Mouse (Mus musculus): Measurements from ENCODE around the gene Erp29.

Erp29 gene

DNA sequence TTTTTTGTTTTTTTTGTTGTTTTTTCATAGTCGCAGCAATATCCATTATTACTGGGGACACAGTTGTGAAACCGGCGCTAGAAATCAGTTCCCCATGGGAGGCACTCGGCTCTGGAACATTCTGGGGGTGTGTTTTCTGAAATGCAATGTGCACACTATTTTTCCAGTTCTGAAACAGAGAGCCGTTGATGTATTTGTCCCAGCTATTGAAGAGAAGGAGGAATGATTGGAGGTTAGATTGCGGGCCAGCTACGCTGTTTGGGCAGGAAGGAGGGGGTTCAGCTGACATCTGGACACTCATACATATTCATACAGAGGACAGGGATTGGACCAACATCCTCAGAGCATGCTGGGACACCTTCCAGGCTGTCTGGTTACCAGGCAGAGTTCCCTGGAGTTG is 63.2 kb downstream of the Erp29 start:
- DNase-seq (ENCODE audit: low spot score in 2 of 2) = peak in 1 of 2 experiments; percentile 54

DNA sequence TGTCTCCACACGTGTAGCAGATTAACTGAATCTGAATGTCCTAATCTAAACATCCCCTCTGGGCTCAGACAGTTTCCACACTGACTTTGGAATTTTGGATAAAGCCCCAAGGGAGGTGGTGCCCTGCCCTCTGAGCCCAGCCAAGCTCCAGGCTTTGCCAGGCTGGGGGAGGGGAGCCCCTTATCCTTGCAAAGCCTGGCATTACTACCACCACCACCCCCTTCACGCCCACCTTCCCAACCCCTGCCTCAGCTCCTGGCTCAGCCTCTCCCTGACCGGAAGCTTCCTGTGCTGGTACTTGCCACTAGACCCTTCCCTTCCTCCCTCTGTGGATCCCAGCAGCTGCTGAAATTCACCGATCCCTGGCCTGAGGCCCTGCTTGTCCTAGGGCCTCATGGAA is 65.2 kb downstream of the Erp29 start:
- DNase-seq (ENCODE audit: low spot score in 2 of 2) = no peak

DNA sequence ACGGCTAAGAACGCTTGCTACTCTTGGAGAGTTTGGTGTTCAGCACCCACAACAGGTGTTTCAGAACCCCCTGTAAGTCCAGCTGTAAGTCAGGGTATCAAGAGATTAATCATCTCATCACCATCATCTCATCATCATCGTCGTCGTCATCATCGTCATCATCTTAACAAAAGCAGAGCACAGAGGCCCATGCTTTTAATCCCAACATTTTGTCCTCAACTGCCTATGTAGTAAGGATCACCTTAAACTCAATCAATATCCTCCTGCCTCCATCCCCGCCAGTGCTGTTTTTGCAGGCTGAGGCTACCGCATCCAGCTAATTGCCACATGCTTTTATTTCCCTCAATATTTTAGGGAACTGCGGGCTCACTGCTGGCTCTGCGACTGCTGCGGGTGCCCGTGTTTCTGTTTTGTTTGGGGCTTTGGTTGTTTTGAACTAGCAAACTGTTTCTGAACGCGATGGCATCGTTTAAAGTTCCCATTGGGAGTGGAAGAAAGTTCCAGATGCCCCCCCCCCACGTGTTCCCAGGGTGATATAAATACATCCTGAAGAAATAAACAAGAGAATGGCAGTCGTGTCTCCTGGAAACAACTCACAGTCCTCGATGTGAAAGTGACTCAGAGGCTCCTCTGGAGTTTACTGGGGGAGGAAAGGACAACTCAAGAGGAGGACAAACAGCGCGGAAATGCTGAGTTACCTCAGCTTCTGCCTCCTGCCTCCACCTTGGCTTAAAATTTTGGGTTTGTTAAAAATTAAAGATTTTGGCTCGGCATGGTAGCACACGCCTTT is 66.0 kb downstream of the Erp29 start:
- peak in 1 of 2 experiments; percentile 53 for DNase-seq (ENCODE audit: low spot score in 2 of 2)

DNA sequence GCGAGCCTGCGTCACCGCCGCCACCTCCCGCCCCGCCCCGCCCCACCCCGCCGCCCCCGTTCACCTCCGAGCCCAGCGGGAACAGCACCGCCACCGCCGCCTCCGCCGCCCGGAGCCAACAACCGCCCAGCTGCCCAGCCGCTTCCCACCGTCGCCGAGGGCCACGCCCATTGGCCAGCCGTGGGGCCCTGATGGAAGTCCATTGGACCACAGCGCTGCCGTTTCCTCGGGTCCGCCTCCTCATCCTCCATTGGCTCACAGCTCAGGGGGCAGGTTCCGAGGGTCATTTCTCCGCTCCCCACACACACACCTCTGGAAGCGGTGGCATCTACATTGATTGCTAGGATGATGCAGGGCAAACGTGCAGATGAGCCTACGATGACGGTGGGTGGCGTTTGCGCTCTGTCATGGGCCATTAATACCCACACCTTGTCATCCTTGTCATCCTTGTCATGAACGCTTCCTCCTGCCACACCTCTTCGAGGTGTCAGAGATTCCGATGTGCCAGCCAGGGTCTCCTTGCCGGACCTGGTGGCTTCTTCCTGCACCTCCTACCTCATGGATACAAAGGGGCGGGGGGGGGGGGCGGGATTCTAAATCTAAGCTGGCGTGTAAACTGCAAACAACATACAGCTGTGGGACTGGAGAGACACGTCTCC is 66.7 kb downstream of the Erp29 start, which contains the start of gene Trafd1:
Trafd1 (minus strand) TSS at position 172 of the 659 bp plus-strand sequence.
- DNase-seq (ENCODE audit: low spot score in 2 of 2) = peak; percentile 82 to 95

DNA sequence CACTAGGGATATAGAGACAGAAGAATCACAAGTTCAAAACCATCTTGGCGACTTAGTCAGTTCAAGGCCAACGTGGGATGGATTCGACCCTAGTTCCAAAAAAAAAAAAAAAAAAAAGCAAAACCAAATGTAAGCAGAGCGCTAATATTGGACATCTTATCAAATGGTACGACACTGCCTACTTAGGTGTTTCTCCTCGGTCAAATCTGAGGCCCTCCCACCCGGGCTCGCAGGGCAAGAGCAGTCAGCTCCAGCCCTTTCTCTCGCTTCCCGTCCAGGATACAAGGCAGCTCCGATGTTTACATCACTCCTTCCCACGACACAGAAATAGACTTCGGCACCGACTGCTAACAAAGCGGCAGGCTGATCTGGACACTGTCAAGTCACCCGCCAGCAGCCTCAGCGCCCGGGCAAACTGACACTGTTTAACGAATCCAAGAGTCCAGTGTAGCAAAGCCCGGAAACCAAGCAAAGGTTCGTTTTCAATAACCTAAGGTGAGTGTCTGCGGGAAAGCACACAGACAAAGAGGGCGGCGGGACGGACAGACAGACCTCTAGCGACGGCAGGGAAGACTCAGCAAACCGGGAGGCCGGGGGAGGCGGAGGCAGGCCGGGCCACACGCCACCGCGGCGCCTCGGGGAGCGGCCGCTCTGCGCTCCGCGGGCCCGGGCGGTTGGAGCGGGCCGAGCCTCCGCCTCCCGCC is 67.4 kb downstream of the Erp29 start:
- peak in 1 of 2 experiments; percentile 67 for DNase-seq (ENCODE audit: low spot score in 2 of 2)

DNA sequence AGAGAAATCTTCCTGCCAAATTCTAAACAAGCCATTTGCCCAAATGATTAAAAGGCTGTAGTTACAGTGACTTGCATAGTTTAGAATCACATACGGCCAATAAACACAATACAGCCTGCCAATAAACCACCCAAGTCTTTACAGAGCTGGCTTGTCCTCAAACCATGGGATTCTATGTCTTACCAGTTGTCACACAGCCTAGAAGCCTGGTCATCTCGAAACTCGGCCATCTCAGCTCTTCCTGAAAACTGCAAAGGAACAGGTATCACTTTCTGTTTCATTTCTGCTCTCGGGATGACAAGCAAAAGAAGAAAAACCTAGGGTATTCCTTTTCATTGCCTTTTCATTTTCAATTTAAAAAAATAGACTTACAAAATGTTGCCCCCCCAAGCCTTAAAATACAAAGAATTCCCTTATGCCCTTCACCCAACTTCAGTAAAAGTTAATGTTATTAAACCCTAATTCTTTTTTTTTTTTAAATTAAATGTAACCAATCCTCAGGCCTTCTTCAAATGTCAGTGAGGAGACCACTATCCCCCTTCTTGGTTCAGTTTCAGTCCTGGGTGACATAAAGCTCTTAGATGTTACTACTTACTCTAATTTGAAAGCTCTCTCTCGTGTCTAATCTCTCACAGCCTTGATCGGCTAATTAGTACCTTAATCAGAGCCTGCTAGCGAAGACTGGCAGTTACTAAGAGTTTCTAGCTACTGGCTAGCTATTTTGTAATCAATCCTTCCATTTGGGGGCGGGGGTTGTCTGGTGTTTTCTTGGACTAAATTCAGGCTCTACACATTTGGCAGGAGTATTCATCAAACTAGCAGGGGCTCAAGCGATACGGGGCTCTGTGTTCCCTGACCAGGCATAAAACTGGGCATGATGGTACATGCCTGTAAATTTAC is 68.2 kb downstream of the Erp29 start:
- DNase-seq (ENCODE audit: low spot score in 2 of 2) = no peak

DNA sequence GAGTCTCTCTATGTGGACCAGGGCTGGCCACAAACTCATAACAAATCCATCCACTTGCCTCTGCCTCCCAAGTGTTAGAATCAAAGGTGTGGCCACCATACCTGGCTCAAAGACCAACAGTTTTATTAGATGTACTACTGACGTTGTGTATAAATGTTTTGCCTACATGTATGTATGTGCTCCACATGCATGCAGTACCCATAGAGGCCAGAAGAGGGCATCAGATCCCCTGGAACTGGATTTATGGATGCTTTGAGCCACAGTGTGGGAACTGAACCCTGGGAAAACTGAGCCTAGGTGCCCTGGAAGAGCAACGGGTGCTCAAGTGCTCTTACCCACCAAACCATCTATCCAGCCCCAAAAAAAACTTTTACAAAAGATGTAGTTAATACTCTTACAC is 71.6 kb downstream of the Erp29 start:
- DNase-seq (ENCODE audit: low spot score in 2 of 2) = no peak

DNA sequence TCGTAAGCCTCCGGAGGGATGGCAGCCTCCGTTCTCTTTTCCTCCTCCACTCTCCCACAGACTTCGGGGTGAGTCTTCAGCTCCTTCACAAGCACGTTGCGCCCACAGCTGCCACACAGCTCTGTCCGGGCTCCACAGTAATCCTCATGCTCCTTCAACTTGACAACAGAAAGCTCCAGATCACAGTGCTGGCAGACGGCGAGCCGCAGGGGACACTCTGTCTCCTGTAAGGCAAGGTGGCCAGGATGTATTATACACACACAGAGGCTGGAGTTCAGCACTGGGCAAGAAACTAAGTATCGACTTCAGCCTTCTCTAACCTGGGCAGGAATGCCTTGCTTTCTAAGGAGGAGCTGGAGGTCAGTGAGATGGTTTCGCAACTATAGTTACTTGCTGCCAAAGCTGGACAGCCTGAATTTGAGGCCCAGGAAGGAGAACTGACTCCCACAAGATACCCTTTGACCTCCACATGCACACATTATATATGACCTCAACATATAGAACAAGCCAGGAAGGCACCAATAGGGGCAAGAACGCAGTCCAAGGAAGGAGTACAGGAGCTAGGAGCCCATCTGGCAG is 73.5 kb downstream of the Erp29 start:
- DNase-seq (ENCODE audit: low spot score in 2 of 2) = peak in 1 of 2 experiments; percentile 34
